Mouse (Mus musculus) testis, adult 2 months (tissue): ENCODE results near the gene Daam1. TPM values are rescaled to one million over a fixed set of nuclear protein-coding genes. Genes with fewer than 3 reads are reported as not detected.

Experiments used
- H3K27ac ChIP-seq: fragments of 200-500 bp; 2 replicates; pipeline ENCODE4 v1.5.1; 2012; ENCODE audit warnings: low read depth, low read length; ENCODE audit not compliant: control insufficient read depth, insufficient read depth
- H3K27me3 ChIP-seq: fragments of 200-500 bp; 2 replicates; pipeline ENCODE4 v1.6.1; 2012; ENCODE audit warnings: mild to moderate bottlenecking, low read length, moderate library complexity; ENCODE audit not compliant: control insufficient read depth, insufficient read depth
- H3K36me3 ChIP-seq: fragments of 200-500 bp; 2 replicates; pipeline ENCODE4 v1.6.1; 2012; ENCODE audit warnings: mild to moderate bottlenecking, low read length; ENCODE audit not compliant: control insufficient read depth, insufficient read depth
- H3K4me1 ChIP-seq: fragments of 200-500 bp; 2 replicates; pipeline ENCODE4 v1.6.1; 2012; ENCODE audit warnings: low read length; ENCODE audit not compliant: control insufficient read depth, insufficient read depth
- H3K4me3 ChIP-seq: fragments of 200-500 bp; 2 replicates; pipeline ENCODE4 v1.5.1; 2012; ENCODE audit warnings: low read depth, mild to moderate bottlenecking, low read length, moderate library complexity, mixed read lengths; ENCODE audit not compliant: control insufficient read depth
- CTCF ChIP-seq: fragments of 200-500 bp; IDR thresholded peaks from 2 replicates; pipeline ENCODE4 v1.5.1; 2012; ENCODE audit warnings: low read depth, mild to moderate bottlenecking, inconsistent platforms, low read length, moderate library complexity; ENCODE audit not compliant: control insufficient read depth, insufficient read depth, insufficient replicate concordance
- POLR2A ChIP-seq: fragments of 200-500 bp; IDR thresholded peaks from 2 replicates; pipeline ENCODE4 v1.6.1; 2012; ENCODE audit warnings: low read depth, mild to moderate bottlenecking, inconsistent platforms, low read length, moderate library complexity; ENCODE audit not compliant: control insufficient read depth
- polyA plus RNA-seq: library from polyadenylated mRNA; depleted of rRNA; stranded (reverse); fragments of >200 nt; gene quantifications from 2 replicates; pipeline ENCODE4 v1.2.3, GENCODE M21; 2012

Daam1 gene
- polyA plus RNA-seq, 1 experiment, result 6.6 TPM

DNA sequence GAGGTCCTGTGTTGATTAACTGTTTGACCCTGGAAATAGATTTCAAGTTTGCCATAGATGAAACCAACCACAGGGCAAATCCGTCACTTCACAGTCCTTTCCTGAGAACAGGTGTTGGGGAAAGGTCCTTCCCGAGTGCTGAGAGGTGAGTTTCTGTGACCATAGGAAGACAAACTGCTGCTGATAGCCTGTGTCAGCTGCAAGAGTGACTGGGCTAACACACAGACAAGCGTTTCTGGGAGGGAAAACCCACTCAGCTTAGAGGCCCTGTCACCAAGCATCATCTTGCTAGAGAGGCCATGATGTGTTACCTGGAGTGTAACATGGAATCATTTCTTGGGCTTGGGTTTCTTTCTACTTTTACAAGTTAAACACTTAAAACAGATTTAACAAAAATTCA is 35.1 kb downstream of the Daam1 start:
- TF ChIP-seq POLR2A (no peak), CTCF (no peak)

GRCm38 (mm10) chr12:71867345-71868240 is 36.7 kb downstream of the Daam1 start:
- H3K36me3 ChIP-seq, result no peaks in the 10 kb centered on the region
- H3K27me3 ChIP-seq, result no peaks in the 10 kb centered on the region
- no peak overlapping the region for H3K27ac ChIP-seq
- H3K4me3 ChIP-seq, result no peak overlapping the region
- TF ChIP-seq CTCF, result no peak
- no peak for TF ChIP-seq POLR2A
- no peaks in the 10 kb centered on the region for H3K4me1 ChIP-seq

More for the DNA sequence above, 35.1 kb downstream of the Daam1 start:
- no peaks in the 10 kb centered on the region for H3K36me3 ChIP-seq
- no peak overlapping the region for H3K27ac ChIP-seq
- no peak overlapping the region for H3K4me3 ChIP-seq
- H3K27me3 ChIP-seq, result no peaks in the 10 kb centered on the region
- no peaks in the 10 kb centered on the region for H3K4me1 ChIP-seq

GRCm38 (mm10) chr12:71870644-71871043 is 39.8 kb downstream of the Daam1 start:
- Histone ChIP-seq H3K4me1 (no peaks in the 10 kb centered on the region), H3K36me3 (no peaks in the 10 kb centered on the region), H3K4me3 (no peak overlapping the region), H3K27me3 (no peaks in the 10 kb centered on the region), H3K27ac (no peak overlapping the region)
- no peak for TF ChIP-seq POLR2A
- TF ChIP-seq CTCF, result no peak

GRCm38 (mm10) chr12:71872330-71872729 is 41.5 kb downstream of the Daam1 start:
- TF ChIP-seq POLR2A (no peak), CTCF (no peak)
- Histone ChIP-seq H3K27ac (no peak overlapping the region), H3K36me3 (no peaks in the 10 kb centered on the region), H3K27me3 (no peaks in the 10 kb centered on the region), H3K4me1 (no peaks in the 10 kb centered on the region), H3K4me3 (no peak overlapping the region)

- Histone ChIP-seq H3K27me3 (no peaks in the 10 kb centered on the region), H3K4me1 (no peaks in the 10 kb centered on the region), H3K27ac (no peak overlapping the region), H3K4me3 (no peak overlapping the region), H3K36me3 (no peaks in the 10 kb centered on the region)
- TF ChIP-seq CTCF, result no peak
- no peak for TF ChIP-seq POLR2A
Observed at GRCm38 (mm10) chr12:71874561-71874960, 43.7 kb downstream of the Daam1 start.

GRCm38 (mm10) chr12:71874984-71875383 is 44.1 kb downstream of the Daam1 start:
- no peak overlapping the region for H3K4me3 ChIP-seq
- H3K4me1 ChIP-seq, result no peaks in the 10 kb centered on the region
- H3K36me3 ChIP-seq, result no peaks in the 10 kb centered on the region
- H3K27me3 ChIP-seq, result no peaks in the 10 kb centered on the region
- no peak overlapping the region for H3K27ac ChIP-seq
- TF ChIP-seq CTCF (no peak), POLR2A (no peak)

DNA sequence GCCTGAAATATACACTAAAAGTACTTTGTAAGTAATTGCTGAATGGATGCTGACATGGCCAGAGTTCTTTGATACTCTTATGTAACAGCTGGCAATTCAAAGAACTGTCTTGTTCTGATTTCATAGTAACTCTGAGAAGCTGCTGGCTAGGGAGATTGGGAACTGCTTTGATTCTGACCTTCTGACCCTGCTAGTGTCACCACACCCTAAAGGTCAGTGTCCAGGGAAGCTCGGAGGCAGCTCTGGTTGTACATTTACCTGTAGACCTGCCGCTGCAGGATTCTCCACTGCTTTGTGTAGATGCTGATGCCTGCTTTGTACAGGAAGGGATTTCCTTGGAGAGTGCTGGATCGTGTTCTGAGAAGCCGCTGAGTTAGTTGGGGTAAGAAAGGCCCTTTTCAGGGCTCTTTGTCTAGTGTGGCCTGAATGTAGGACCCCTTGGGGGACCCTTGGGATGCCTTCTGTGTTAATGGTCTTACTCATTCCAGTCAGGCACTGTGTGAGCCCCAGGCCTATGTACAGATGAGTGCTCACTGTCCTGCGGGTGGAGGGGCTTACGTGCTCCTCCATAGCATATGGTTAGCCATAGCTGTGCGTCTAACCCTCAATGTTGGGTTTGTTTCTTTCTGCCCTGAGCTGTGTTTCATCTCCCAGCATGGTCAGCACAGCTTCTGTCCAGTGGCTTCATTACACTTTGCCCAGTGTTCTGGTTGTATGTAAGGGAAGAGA is 45.0 kb downstream of the Daam1 start:
- Histone ChIP-seq H3K36me3 (no peaks in the 10 kb centered on the region), H3K27ac (no peak overlapping the region), H3K27me3 (no peaks in the 10 kb centered on the region), H3K4me3 (no peak overlapping the region), H3K4me1 (no peaks in the 10 kb centered on the region)
- TF ChIP-seq CTCF (no peak), POLR2A (no peak)
